Mouse (Mus musculus) limb, embryonic 13.5 days (tissue): Measurements from ENCODE around the gene Tsnaxip1. TPM values are rescaled to one million over a fixed set of nuclear protein-coding genes. Genes with fewer than 3 reads are reported as not detected.

Experiments used
- ATAC-seq: fragments of 200-750 bp; cut with Nextera tagmentation; 2 replicates; pipeline ENCODE4 v1.8.0; 2017; ENCODE audit warnings: low read depth, moderate number of reproducible peaks, moderate TSS enrichment; ENCODE audit not compliant: low FRiP score
- H3K27ac ChIP-seq: fragments of 300-500 bp; sonication (generic); 2 replicates; pipeline ENCODE4 v1.5.1; 2015; ENCODE audit warnings: inconsistent platforms, mild to moderate bottlenecking, moderate library complexity
- H3K27me3 ChIP-seq: fragments of 300-500 bp; sonication (generic); 2 replicates; pipeline ENCODE4 v1.6.1; 2015; ENCODE audit warnings: mild to moderate bottlenecking, inconsistent platforms
- H3K36me3 ChIP-seq: fragments of 300-500 bp; sonication (generic); 2 replicates; pipeline ENCODE4 v1.6.1; 2015; ENCODE audit warnings: inconsistent platforms, mild to moderate bottlenecking, moderate library complexity
- H3K4me1 ChIP-seq: fragments of 300-500 bp; sonication (generic); 2 replicates; pipeline ENCODE4 v1.6.1; 2015; ENCODE audit warnings: inconsistent platforms
- H3K4me2 ChIP-seq: fragments of 300-500 bp; sonication (generic); replicated peaks from 2 replicates; pipeline ENCODE4 v1.6.1; 2015; ENCODE audit warnings: inconsistent platforms, mild to moderate bottlenecking, moderate library complexity
- H3K4me3 ChIP-seq: fragments of 300-500 bp; sonication (generic); 2 replicates; pipeline ENCODE4 v1.5.1; 2015; ENCODE audit warnings: moderate library complexity, mild to moderate bottlenecking, inconsistent platforms
- H3K9ac ChIP-seq: fragments of 300-500 bp; sonication (generic); 2 replicates; pipeline ENCODE4 v1.6.1; 2015; ENCODE audit warnings: mild to moderate bottlenecking, inconsistent platforms
- H3K9me3 ChIP-seq: fragments of 300-500 bp; sonication (generic); 2 replicates; pipeline ENCODE4 v1.6.1; 2016; ENCODE audit warnings: inconsistent platforms
- WGBS: fragments of 180-500 bp; shearing (Covaris S2); methylation state at CpG from one replicate; pipeline ENCODE4 v1.1.7; 2015; 5-methylcytosine and 5-hydroxymethylcytosine counted together
- polyA plus RNA-seq: library from polyadenylated mRNA; unstranded; fragments of >200 nt; fragmentation: Nextera tagmentation; extraction: Ambion mirVana; gene quantifications from 2 replicates; pipeline ENCODE4 v1.2.1, GENCODE M21; 2015

Tsnaxip1 gene
- 0.20 and 0.27 TPM in 2 replicates for polyA plus RNA-seq

- peak within 1 kb of the TSS; percentile 96 for H3K4me2 ChIP-seq
- no peaks in the 10 kb centered on the region for H3K27me3 ChIP-seq
- peak within 1 kb of the TSS; percentile 96 for H3K4me3 ChIP-seq
- H3K27ac ChIP-seq, result peak within 1 kb of the TSS; percentile 6; the same call in 1 of the 2 replicates
- no peaks in the 10 kb centered on the region for H3K9me3 ChIP-seq
- peak; percentile 99 for ATAC-seq
- peaks cover 28% of the 10 kb centered on the region for H3K36me3 ChIP-seq
- WGBS, result under 1% methylated on average over 52 of the region's 52 CpGs
- peak within 1 kb of the TSS; percentile 95 for H3K9ac ChIP-seq
- peaks cover 16% of the 10 kb centered on the region for H3K4me1 ChIP-seq
Observed at GRCm38 (mm10) chr8:105826861-105827848, at the start of gene Tsnaxip1, which contains the start of gene Ranbp10. Tsnaxip1 (plus strand) TSS chr8:105827731. Ranbp10 (minus strand) TSS chr8:105827350.

- Histone ChIP-seq H3K27me3 (no peaks in the 10 kb centered on the region), H3K36me3 (peaks cover 98% of the 10 kb centered on the region), H3K4me3 (no peak overlapping the region), H3K27ac (no peak overlapping the region), H3K4me1 (no peaks in the 10 kb centered on the region), H3K4me2 (no peak overlapping the region), H3K9me3 (no peaks in the 10 kb centered on the region), H3K9ac (no peak overlapping the region)
- 85% methylated on average over 2 of the region's 2 CpGs for WGBS
- ATAC-seq, result no peak
Observed at GRCm38 (mm10) chr8:105777833-105778232, 49.7 kb upstream of the Tsnaxip1 start.

GRCm38 (mm10) chr8:105780298-105780697, 47.2 kb upstream of the Tsnaxip1 start:
- 82% methylated on average over 5 of the region's 5 CpGs for WGBS
- Histone ChIP-seq H3K4me2 (no peak overlapping the region), H3K9me3 (no peaks in the 10 kb centered on the region), H3K27ac (no peak overlapping the region), H3K27me3 (no peaks in the 10 kb centered on the region), H3K4me1 (no peaks in the 10 kb centered on the region), H3K4me3 (no peak overlapping the region), H3K9ac (no peak overlapping the region), H3K36me3 (peaks cover 92% of the 10 kb centered on the region)
- no peak for ATAC-seq

GRCm38 (mm10) chr8:105788241-105788640, 39.3 kb upstream of the Tsnaxip1 start:
- no peak overlapping the region for H3K4me2 ChIP-seq
- H3K27me3 ChIP-seq, result no peaks in the 10 kb centered on the region
- no peak overlapping the region for H3K9ac ChIP-seq
- H3K4me1 ChIP-seq, result no peaks in the 10 kb centered on the region
- 97% methylated on average over 2 of the region's 2 CpGs for WGBS
- no peak for ATAC-seq
- no peaks in the 10 kb centered on the region for H3K9me3 ChIP-seq
- peaks cover 57% of the 10 kb centered on the region for H3K36me3 ChIP-seq
- no peak overlapping the region for H3K27ac ChIP-seq
- H3K4me3 ChIP-seq, result no peak overlapping the region

- Histone ChIP-seq H3K27ac (no peak overlapping the region), H3K4me2 (no peak overlapping the region), H3K4me1 (no peaks in the 10 kb centered on the region), H3K9me3 (no peaks in the 10 kb centered on the region), H3K9ac (no peak overlapping the region), H3K36me3 (peaks cover 51% of the 10 kb centered on the region), H3K4me3 (no peak overlapping the region), H3K27me3 (no peaks in the 10 kb centered on the region)
- ATAC-seq, result no peak
- 65% methylated on average over 4 of the region's 4 CpGs for WGBS
Observed at GRCm38 (mm10) chr8:105788927-105789326, 38.6 kb upstream of the Tsnaxip1 start.

- H3K4me1 ChIP-seq, result no peaks in the 10 kb centered on the region
- H3K9ac ChIP-seq, result no peak overlapping the region
- ATAC-seq, result no peak
- H3K4me2 ChIP-seq, result no peak overlapping the region
- no peak overlapping the region for H3K27ac ChIP-seq
- no peaks in the 10 kb centered on the region for H3K9me3 ChIP-seq
- peaks cover 47% of the 10 kb centered on the region for H3K36me3 ChIP-seq
- no peaks in the 10 kb centered on the region for H3K27me3 ChIP-seq
- no peak overlapping the region for H3K4me3 ChIP-seq
Observed at GRCm38 (mm10) chr8:105789626-105790025, 37.9 kb upstream of the Tsnaxip1 start.

- Histone ChIP-seq H3K9ac (no peak overlapping the region), H3K9me3 (no peaks in the 10 kb centered on the region), H3K27me3 (no peaks in the 10 kb centered on the region), H3K4me1 (no peaks in the 10 kb centered on the region), H3K4me2 (no peak overlapping the region), H3K27ac (no peak overlapping the region), H3K4me3 (no peak overlapping the region), H3K36me3 (peaks cover 35% of the 10 kb centered on the region)
- WGBS, result 97% methylated on average over 1 of the region's 1 CpGs
- ATAC-seq, result no peak
Observed at GRCm38 (mm10) chr8:105793331-105793730, 34.2 kb upstream of the Tsnaxip1 start.

GRCm38 (mm10) chr8:105794009-105794598, 33.4 kb upstream of the Tsnaxip1 start:
- Histone ChIP-seq H3K27me3 (no peaks in the 10 kb centered on the region), H3K4me3 (no peak overlapping the region), H3K4me1 (peaks cover 4% of the 10 kb centered on the region), H3K27ac (no peak overlapping the region), H3K9ac (no peak overlapping the region), H3K36me3 (peaks cover 35% of the 10 kb centered on the region), H3K4me2 (no peak overlapping the region), H3K9me3 (no peaks in the 10 kb centered on the region)
- no peak for ATAC-seq
- WGBS, result 91% methylated on average over 3 of the region's 3 CpGs

- Histone ChIP-seq H3K9me3 (no peaks in the 10 kb centered on the region), H3K27me3 (no peaks in the 10 kb centered on the region), H3K36me3 (peaks cover 35% of the 10 kb centered on the region), H3K9ac (no peak overlapping the region), H3K4me3 (no peak overlapping the region), H3K4me1 (peaks cover 10% of the 10 kb centered on the region), H3K27ac (no peak overlapping the region), H3K4me2 (no peak overlapping the region)
- ATAC-seq, result no peak
- WGBS, result 94% methylated on average over 1 of the region's 1 CpGs
Observed at GRCm38 (mm10) chr8:105795785-105796184, 31.7 kb upstream of the Tsnaxip1 start.

GRCm38 (mm10) chr8:105798408-105798807, 29.1 kb upstream of the Tsnaxip1 start:
- H3K27me3 ChIP-seq, result no peaks in the 10 kb centered on the region
- H3K9me3 ChIP-seq, result no peaks in the 10 kb centered on the region
- peaks cover 25% of the 10 kb centered on the region for H3K36me3 ChIP-seq
- H3K4me3 ChIP-seq, result no peak overlapping the region
- no peak overlapping the region for H3K4me2 ChIP-seq
- ATAC-seq, result no peak
- no peak overlapping the region for H3K27ac ChIP-seq
- WGBS, result 88% methylated on average over 5 of the region's 5 CpGs
- H3K4me1 ChIP-seq, result peaks cover 10% of the 10 kb centered on the region
- H3K9ac ChIP-seq, result no peak overlapping the region

GRCm38 (mm10) chr8:105799091-105799812, 28.3 kb upstream of the Tsnaxip1 start:
- H3K36me3 ChIP-seq, result peaks cover 30% of the 10 kb centered on the region
- peak overlapping the region; percentile 11 for H3K4me2 ChIP-seq
- no peaks in the 10 kb centered on the region for H3K27me3 ChIP-seq
- peak overlapping the region; percentile 15; the same call in 1 of the 2 replicates for H3K27ac ChIP-seq
- H3K9me3 ChIP-seq, result no peaks in the 10 kb centered on the region
- 55% methylated on average over 8 of the region's 8 CpGs for WGBS
- no peak overlapping the region for H3K4me3 ChIP-seq
- ATAC-seq, result no peak
- H3K4me1 ChIP-seq, result peaks cover 10% of the 10 kb centered on the region
- no peak overlapping the region for H3K9ac ChIP-seq
